Mouse (Mus musculus): ENCODE data around the gene Cdc6. TPM values are rescaled to one million over a fixed set of nuclear protein-coding genes. Genes with fewer than 3 reads are reported as not detected.

Cdc6 gene
- total RNA-seq, 2 experiments from 2014 or later = 3.3 to 3.6 TPM

- intact Hi-C loops (cut with DNase I) = loop anchor here (5.0 kb wide), 1 partner anchor 108 kb away; the partner anchor contains the start of gene Wipf2
- DNase-seq = no peak
Measured at GRCm38 (mm10) chr11:98970191-98970925, 62.8 kb downstream of the Cdc6 start.

- peak; percentile 84 to 88 for DNase-seq
- intact Hi-C loops (cut with DNase I) = loop anchor here (1.0 to 5.0 kb wide), 3 partner anchors 38 to 109 kb away; partner anchors contain the start of gene Wipf2
Measured at GRCm38 (mm10) chr11:98971316-98972031, 63.9 kb downstream of the Cdc6 start.

DNA sequence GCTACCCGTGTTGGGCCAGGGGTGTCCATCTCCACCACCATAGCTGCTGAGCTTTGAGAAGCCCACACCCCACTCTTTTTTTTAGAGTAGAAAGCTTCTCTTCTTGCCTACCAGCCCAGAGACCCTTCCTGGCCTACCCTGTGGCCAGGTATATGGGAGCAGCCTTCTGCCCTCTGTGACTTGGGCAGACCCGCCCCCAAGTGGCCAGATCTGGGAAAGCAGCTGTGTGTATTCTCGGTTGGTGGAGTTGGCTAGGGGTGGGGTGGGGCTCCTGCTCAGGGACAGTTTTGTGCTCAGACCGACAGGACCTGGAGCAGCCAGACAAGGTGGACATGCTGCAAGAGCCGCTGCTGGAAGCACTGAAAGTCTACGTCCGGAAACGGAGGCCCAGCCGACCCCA, 64.6 kb downstream of the Cdc6 start:
- peak; percentile 91 to 93 for DNase-seq
- intact Hi-C loops (cut with DNase I) = loop anchor here (1.0 to 5.0 kb wide), 3 partner anchors 39 to 110 kb away; partner anchors contain the start of gene Wipf2

DNA sequence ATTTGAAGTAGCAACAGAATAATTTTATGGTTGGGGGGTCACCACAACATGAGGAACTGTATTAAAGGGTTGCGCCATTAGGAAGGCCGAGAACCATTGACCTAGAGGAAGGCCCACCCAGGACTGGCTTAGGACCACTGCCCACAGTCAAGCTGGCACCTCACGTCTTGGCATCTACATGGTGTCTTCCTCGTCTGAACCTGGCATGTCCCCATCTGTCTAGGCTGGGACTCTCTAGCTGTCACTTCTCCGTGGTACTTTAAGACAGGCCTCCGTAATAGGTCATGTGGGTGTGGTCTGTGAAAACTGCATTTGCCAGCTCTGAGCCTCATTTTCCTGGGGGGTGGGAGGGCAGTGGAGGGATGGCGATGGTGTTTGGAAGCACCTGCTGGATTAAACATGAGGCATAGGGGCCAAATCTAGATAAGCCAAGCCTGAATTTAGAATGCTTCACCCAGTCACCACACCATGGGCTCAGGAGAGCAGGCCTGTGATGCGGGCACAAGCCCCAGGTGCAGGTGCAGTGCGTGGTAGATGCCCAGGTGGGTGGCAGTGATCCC, 65.3 kb downstream of the Cdc6 start:
- DNase-seq = no peak
- intact Hi-C loops (cut with DNase I) = loop anchor here (1.0 to 5.0 kb wide), 3 partner anchors 40 to 111 kb away; partner anchors contain the start of gene Wipf2

Other genes with a start within 250 kb of the Cdc6 start
- gene Gsdma, start 243.4 kb upstream of the Cdc6 start, total RNA-seq (2021) = not detected
- gene Psmd3, start 225.2 kb upstream of the Cdc6 start, total RNA-seq (2021) = 100 to 1,000 TPM; 131 to 132 TPM
- gene Csf3, start 206.5 kb upstream of the Cdc6 start, total RNA-seq (2021) = not detected
- gene Med24, start 178.4 kb upstream of the Cdc6 start, total RNA-seq (2021) = 10 to 100 TPM; 44.9 to 52.1 TPM
- 100 to 1,000 TPM; 172 to 190 TPM for gene Thra, start 167.2 kb upstream of the Cdc6 start, total RNA-seq (2021)
- gene Nr1d1, start 132.5 kb upstream of the Cdc6 start, total RNA-seq (2021) = 10 to 100 TPM; 31.1 to 32.7 TPM
- gene Msl1, start 112.3 kb upstream of the Cdc6 start, total RNA-seq (2021) = 10 to 100 TPM; 70.3 to 83.4 TPM
- gene Casc3, start 102.9 kb upstream of the Cdc6 start, total RNA-seq (2021) = 10 to 100 TPM; 29.0 to 29.7 TPM
- gene Rapgefl1, start 71.0 kb upstream of the Cdc6 start, total RNA-seq (2021) = under 1 TPM; 0.79 to 0.87 TPM
- 10 to 100 TPM; 12.4 to 13.0 TPM for gene Wipf2, start 44.2 kb upstream of the Cdc6 start, total RNA-seq (2021)
- 10 to 100 TPM; 31.9 to 33.0 TPM for gene Rara, start 20.0 kb downstream of the Cdc6 start, total RNA-seq (2021)
- 1 to 10 TPM; 1.3 to 2.0 TPM for gene Gjd3, start 75.2 kb downstream of the Cdc6 start, total RNA-seq (2021)
- gene Top2a, start 116.4 kb downstream of the Cdc6 start, total RNA-seq (2021) = 10 to 100 TPM; 53.3 to 57.0 TPM
- gene Igfbp4, start 133.4 kb downstream of the Cdc6 start, total RNA-seq (2021) = 100 to 1,000 TPM; 192 to 218 TPM
- gene Tns4, start 181.5 kb downstream of the Cdc6 start, total RNA-seq (2021) = under 1 TPM; 0.12 TPM
- gene Ccr7, start 247.3 kb downstream of the Cdc6 start, total RNA-seq (2021) = under 1 TPM; 0.42 to 0.62 TPM